Mouse (Mus musculus) activated CD4-positive, CD25-positive, alpha-beta regulatory T cell, adult 9 weeks (primary cell): ENCODE measurements around the gene Vmn2r98. TPM values are rescaled to one million over a fixed set of nuclear protein-coding genes. Genes with fewer than 3 reads are reported as not detected.

ENCODE experiments used
- polyA plus RNA-seq: library from polyadenylated mRNA; unstranded; fragments of 100-300 nt; shearing (Covaris generic); gene quantifications from one replicate; pipeline ENCODE4 v1.2.1, GENCODE M21; 2017

Gene Vmn2r98
- polyA plus RNA-seq = not detected

GRCm38 (mm10) chr17:19053160-19053559, at the start of gene Vmn2r98:
Gene Vmn2r98, plus strand, starts transcription at chr17:19053460.

Other genes starting within 250 kb of the Vmn2r98 start
- 3.9 TPM for gene Vmn2r97, start 139.2 kb upstream of the Vmn2r98 start, polyA plus RNA-seq